Mouse (Mus musculus): Measurements from ENCODE around the gene Aacs.
"Not testable (repeated sequence)": the region's sequence is repeated elsewhere in the genome, so short reads cannot be mapped to it uniquely, and the experiment has no call there.

Aacs gene

DNA sequence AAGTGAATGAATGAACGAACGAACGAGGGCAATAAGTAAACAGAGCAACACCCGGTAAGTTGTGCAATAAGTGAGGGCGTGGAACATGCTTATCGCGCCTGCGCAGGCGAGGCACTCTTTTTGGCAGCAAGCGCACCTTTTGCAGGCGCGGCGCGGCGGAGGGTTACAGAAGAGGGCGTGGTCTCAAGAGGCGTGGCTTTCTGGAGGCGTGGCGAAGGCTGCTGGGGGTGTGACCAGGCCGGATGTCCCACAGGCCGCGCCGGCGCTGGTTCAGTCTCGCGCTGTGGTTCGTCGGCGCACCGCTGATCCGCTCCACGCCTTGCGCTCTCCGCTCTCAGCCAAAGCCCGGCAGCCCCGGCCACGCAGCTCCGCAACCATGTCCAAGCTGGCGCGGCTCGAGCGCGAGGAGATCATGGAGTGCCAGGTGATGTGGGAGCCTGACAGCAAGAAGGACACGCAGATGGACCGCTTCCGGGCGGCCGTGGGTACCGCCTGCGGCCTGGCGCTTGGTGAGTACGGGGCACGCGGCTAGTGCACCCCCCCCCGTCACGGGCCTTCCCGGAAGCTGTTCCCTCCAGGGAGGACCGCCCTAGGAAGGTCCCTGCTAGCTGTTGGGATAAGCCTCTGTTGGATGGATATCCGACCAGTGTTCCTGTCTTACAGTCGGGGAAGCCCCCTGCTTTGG is at the start of gene Aacs:
Gene Aacs (plus strand): TSS at position 214 of the 685 bp plus-strand sequence.
- peak; percentile 81 for ATAC-seq (ENCODE audit: low TSS enrichment)

DNA sequence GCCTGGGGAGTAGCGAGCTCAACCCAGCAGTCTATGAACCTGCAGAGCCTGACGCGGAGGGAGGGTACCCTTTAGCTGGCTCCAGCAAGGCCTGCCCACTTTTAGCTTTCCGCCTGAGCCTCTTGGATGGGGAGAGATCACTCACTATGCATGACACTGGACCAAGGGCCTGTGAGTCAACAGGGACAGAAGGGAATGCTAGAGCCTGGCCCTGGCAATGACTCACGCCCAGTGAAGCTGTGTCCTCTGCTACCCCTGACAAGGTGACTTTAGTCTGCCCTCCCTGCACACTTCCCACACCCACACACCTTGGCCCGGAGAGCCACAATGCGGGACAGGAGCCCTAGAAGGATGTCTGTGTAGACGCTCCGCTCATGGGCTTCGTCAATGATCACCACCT is 49.3 kb upstream of the Aacs start:
- no peak for ATAC-seq (ENCODE audit: low TSS enrichment)

DNA sequence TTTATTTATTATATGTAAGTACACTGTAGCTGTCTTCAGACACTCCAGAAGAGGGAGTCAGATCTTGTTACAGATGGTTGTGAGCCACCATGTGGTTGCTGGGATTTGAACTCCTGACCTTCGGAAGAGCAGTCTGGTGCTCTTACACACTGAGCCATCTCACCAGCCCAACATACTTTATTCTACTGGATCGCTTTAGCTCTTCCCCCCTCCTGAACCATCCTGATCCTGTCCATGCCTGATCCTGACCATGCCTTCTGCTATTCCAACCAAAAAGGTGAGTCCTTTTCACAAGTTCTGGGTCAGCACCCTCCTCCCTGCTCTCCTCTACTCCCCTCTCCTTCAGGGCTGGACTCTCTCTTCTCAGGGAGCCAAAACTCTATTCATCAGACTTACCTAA is 43.3 kb upstream of the Aacs start:
- ATAC-seq (ENCODE audit: low TSS enrichment): not testable (repeated sequence)

DNA sequence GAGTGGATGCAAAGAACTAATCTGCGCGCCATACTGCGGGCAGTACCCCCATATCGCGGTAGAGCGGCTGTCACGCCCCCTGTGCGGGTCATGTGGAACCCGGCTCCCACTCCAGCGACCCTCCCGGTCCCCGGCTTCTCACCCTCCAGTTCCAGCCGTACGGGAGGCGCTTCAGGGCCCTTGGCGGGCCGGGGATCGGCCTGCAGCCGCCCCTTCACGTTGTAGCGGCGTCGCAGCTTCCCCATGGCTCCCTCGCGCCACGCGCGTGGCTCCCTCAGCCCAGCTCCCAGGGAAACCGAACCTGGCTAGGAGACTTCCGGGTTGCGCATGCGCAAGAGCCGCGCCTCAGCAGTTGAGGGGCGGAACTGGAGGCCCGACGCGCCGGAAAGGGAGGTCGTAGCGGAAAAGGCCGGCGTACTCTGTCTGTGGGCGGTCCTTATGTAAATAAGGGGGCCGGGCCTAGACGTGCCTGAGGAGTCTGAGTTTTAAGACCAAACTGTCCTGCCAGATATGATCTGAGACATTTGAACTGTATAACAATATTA is 41.7 kb upstream of the Aacs start, which contains the start of gene Dhx37:
Gene Dhx37 (minus strand): TSS at position 329 of the 545 bp plus-strand sequence.
- peak; percentile 99 for ATAC-seq (ENCODE audit: low TSS enrichment)

DNA sequence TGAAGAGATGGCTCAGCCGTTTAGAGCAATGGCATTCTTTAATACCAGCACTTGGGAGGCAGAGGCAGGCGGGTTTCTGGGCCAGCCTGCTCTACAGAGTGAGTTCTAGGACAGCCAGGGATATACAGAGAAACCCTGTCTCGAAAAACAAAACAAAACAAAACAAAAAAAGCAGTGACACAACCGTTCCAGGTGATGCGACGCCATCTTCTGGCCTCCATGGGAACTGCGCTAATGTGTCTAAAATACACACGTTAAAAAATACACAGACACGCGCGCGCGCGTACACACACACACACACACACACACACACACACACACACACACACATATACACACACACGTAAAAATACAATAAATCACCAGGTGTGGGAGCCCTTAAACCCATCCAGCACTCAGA is 41.3 kb upstream of the Aacs start:
- not testable (repeated sequence) for ATAC-seq (ENCODE audit: low TSS enrichment)

DNA sequence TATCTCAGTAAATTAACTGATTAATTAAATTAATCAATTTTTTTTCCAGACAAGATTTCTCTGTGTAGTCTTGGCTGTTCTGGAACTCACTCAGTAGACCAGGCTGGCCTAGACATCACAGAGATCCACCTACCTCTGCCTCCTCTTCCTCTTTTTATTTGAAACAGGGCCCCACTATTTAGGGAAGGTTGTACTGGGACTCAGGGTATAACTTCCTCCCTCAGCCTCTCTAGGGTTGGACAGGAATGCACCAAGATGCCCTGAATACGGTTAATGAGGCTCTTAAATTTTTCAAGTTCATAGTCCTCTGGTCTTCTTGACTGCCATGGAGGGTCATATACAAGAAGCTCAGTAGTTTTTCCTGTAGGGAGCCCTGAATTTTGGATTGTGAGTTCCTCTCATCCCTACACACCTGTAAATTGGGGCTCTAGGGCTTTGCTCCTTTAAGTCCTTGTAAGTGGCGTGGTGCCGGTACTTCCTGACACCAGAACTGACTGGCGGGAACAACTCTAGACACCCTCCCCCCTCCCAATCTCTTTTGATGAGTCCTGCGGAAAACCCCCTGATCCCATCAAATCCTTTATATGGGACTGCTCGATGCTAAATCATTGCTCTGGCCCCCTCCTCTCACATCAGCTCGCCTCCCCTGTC is 34.9 kb upstream of the Aacs start:
- ATAC-seq (ENCODE audit: low TSS enrichment): no peak

DNA sequence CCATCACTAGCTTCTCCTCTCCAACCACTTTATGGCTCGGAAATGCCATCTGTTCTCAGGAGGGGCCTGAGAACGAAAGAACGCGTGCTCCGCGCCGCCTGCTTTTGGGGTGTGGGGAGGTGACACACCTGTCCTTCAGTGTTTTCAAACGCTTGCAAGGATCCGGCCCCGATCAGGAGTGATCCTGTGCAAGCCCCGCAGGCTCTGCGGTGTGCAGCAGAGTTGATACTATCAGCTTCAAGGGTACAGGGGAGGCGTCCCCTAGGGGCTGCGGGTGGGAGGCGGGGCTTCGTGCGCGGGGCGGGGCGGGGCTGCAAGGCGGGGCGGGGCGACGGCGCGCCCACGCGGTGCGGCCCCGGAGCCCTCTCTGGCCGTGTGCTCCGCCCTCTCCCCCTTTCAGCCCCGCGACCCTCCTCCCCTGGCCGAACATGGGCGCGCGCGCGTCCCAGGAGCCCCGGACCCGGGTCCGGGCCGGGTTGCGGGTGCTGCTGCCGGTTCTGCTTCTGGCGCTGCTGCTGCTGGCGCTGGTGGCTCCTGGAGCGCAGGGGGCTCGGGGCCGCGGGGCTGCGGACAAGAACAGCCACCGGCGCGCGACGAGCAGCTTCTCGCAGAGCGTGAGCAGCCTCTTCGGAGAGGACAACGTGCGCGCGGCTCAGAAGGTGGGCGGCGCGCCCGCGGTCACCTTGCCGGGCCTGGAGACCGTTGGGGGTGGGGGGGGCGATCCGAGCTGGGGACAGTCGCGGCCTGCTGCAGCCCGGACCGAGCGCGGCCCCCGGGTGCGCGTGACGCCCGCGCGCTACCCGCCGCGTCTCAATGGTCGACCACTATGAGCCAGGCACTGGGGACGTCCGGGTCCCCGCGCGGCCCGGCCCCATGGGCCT is 34.1 kb upstream of the Aacs start, which contains the start of gene Bri3bp:
Gene Bri3bp (plus strand): TSS at position 335 of the 881 bp plus-strand sequence.
- ATAC-seq (ENCODE audit: low TSS enrichment): peak; percentile 53; the same call in 1 of the 2 replicates

DNA sequence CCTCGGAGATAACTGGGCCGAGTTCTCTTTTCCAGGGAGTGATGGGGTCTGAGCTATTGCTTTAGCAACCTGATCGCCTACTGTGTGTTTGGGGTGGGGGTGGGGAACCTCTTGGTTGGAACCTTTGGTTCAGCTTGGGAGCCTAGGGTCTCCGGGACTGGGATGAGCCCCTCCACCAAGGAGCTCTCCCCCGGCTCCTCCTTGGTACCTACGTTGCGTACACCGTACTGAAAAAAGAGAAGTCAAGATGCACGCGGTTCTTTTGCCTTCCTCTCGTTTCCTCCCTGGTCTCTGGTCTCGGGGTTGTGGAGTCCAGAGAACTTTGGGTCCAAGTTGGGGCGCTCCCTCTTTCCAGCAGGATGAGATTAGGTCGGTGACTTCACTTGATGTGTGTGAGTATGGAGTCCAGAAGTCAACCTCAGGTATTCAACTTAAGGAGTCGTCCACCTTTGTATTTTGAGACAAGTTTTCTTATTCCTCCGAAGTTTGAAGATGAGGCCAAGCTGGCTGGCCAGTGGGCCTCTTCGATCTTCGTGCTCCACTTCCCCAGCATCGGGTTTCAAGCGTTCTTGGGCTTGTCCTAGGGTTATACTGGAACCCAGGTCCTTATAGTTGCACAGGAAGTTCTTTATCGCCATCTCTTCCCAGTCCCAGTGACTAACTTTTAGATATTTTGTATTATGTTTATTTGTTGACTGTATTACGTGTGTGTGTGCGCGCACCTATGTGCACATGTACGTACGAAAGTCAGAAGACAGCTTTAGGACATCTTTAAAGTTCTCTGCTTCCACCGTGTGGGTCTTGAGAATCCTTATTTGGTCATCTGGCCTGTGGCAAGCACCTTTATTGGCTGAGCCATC is 33.2 kb upstream of the Aacs start:
- peak; percentile 33; the same call in 1 of the 2 replicates for ATAC-seq (ENCODE audit: low TSS enrichment)

DNA sequence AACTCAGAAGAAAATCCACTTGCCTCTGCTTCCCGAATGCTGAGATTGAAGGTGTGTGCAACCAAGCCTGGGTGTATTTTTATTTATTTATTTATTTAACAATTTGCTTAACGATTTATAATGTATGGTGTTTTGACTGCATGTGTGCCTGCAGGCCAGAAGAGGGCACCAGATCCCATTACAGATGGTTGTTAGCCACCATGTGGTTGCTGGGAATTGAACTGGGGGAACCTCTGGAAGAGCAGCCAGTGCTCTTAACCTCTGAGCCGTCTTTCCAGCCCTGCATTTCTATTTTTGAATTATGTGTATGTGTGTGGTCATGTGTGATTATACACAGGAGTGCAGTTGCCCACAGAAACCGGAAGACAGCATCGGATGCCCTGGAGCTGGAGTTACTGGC is 32.3 kb upstream of the Aacs start:
- no peak for ATAC-seq (ENCODE audit: low TSS enrichment)

DNA sequence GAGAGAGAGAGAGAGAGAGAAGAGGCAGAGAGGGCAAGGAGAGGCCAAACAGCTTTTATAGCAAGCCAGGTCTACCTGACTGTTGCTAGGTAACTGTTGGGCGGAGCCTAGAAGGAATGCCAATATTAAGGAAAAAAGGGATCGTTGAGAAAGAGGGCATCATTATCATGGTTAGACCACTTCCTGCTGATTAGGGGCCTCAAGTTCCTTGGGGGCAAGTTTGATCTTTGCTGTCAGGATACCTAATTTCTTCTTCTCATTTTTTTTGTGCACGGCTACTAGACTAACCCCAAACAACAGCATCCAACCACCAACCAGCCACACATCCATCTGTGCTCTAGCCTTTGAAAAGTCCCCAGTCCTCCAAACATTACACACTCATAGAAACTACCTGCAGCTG is 31.7 kb upstream of the Aacs start:
- no peak for ATAC-seq (ENCODE audit: low TSS enrichment)

DNA sequence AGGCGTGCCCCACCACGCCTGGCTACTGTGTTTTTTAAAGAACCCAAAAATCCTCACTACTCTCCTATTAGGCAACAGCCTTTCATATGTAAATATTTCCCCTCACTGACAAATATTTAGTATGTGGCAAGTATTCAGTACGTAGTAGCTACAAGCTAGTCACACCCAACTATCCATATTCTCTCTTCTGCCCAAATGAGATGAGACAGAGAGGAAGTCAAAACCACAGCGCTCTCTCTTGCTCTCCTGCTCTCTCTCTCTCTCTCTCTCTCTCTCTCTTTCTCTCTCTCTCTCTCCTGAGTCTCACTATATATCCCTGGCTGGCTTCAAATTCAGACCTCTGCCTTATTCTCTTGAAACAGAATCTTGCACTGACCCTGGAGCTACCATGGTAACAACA is 31.1 kb upstream of the Aacs start:
- no peak for ATAC-seq (ENCODE audit: low TSS enrichment)

DNA sequence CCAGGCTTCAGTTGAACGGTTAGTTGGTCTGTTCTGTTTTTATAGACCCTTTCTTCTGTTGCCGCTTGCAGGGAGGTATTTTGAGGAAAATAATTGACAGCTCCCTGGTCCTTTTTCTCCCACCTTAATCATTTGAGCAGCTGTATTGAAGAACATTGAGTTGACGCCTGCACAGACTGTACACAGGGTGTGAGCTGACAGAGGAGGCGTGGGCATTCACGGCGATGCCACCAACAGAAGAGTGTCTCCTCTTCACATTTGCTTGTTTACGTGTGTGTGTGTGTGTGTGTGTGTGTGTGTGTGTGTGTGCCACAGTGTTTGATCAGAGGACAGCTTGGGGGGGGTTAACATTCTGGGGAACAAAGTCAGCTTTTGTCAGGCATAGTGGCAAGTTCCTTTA is 29.3 kb upstream of the Aacs start:
- no peak for ATAC-seq (ENCODE audit: low TSS enrichment)

DNA sequence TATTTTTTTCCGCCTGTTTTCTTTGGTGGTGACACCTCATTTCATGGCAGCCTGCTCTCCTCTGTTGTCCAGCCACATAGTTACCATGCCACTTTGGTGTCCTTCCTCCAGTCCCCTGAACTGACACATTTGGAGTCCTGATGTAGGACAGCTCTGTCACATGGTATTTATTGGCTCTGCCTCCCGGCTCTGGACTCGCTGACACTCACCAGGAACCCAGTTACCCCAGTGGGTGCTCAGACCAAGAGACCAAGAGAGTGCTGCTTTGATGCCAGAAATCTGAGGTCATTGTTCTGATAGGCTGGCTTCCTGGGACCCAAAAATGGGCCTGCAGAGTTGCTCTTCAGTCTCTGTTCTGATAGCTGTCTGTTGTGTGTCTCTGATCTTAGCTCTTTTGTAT is 27.6 kb upstream of the Aacs start:
- no peak for ATAC-seq (ENCODE audit: low TSS enrichment)

DNA sequence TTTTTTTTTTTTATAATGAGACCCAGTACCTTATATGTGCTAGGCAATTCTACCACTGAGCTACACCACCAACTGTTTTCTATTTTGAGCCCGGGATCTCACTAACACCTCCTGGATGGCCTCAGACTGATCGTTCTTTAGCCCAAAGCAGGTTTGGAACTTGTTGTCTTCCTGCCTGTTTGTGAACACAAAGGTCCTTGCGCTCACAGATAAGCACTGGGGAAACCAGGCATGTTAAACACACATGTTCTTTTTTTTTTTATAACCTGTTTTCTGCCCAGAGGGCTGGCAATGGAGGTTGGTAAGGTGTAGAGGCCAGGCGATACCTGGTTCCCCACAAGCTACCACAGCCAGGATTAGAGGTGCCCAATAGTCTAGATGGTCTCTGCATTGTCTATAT is 27.0 kb upstream of the Aacs start:
- no peak for ATAC-seq (ENCODE audit: low TSS enrichment)

DNA sequence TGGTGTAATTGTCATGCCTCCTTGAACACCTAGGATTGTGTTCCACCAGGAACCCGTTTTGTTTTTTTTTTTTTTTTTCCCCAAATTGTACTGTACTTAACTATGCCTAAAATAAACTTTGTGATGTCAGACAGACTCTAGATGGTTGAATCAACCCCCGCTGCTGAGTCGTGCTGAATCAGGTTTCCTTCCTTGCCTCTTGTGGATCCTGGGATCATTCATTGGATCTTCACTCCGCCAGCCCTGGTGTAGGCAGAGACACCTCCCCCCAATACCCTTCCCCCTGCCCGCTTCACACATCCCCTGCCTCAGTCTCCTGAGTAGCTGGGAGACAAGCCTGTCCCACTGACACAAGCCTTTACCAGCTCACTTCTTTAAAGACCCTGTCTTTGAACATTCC is 26.3 kb upstream of the Aacs start:
- ATAC-seq (ENCODE audit: low TSS enrichment): peak; percentile 81; the same call in 1 of the 2 replicates

DNA sequence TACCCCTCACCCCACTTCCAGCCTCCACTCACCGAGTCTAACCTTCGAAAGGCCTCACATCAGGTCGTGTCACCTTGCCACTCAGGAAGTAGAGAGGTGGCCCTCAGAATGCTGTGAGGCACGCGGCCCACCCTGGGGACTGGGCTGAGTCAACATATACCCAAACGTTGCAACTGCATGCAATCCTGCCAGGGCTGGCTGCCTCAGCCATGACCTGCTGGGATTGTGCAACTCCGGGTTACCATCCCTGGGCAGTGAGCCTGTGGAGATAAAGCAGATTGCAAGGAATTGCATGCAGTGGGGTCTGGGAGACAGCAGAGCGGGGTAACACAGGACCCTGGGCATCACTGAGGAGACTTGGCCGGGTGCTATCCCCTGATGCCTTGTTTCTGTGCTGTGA is 23.0 kb upstream of the Aacs start:
- no peak for ATAC-seq (ENCODE audit: low TSS enrichment)

DNA sequence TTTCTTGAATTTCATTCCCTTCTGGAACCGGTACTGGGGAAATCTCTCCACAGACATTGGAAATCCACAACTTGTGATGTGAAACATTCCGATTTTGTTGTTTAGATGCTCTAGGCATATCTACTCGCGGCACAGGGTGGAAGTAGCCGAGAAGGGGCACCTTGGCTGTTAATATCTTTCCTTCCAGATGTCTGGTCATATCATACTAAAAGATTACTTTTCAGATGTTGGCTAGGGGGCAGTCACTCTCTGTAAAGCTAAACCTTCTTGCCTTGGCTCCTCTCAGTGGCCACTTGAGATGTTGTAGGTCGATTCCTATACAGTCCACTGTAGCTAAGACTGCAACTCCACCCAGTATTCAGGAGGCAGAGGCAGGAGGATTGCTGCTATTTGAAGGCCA is 19.5 kb upstream of the Aacs start:
- no peak for ATAC-seq (ENCODE audit: low TSS enrichment)

DNA sequence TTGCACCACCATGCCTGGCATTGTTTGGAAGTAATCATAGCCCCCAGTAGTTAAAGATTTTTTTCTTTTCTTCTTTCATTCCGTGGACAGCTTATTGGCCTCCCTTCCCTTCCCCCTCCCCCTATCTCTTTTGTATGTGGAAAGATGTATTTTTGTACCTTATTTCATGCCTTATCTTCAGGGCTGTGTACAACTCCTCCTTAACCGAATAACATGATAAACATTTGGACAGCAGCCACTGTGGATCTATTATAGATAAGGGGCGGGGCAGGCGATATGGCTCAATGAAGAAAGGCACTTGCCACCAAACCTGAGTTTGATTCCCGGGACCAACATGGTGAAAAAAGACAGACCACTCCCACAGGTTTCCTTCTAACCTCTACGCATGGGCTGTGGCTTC is 18.1 kb upstream of the Aacs start:
- no peak for ATAC-seq (ENCODE audit: low TSS enrichment)

DNA sequence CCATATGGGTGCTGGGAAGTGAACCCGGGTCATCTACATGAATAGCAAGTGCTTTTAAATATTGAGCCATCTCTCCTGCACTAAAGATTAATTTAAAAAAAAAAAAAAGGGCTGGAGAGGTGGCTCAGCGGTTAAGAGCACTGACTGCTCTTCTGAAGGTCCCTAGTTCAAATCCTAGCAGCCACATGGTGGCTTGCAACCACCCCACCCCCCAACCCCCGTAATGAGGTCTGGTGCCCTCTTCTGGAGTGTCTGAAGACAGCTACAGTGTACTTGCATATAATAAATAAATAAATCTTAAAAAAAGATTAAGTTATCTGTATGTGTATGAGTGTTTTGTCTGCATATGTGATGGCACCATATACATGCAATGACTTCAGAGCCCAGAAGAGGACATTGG is 15.0 kb upstream of the Aacs start:
- no peak for ATAC-seq (ENCODE audit: low TSS enrichment)

DNA sequence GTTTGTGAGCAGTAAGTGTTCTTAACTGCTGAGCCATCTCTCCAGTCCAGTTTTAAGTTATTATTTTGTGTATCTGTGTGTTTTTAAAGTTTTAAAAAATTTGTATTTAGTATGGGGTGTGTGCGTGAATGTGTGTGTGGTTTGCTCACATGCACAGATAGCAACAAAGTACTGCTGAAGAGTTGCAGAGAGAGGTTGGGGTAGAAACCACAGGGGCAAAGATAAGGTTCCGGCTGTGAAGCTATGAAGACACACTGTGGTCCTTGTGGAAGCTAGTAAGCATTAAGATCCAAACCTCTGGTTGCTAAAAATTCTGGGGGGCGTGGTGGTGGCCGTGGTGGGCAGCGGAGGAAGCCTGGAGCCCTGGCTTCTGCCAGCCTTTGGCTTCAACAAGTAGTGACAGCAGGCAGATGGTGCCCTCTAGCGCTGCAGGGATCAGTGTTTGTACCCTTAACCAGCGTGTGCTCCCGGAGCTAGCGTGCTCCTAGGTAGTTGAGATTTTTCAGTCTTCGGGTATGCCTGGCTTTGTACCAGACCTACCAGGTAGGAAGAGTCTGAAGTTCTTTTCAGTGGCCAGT is 13.7 kb upstream of the Aacs start:
- no peak for ATAC-seq (ENCODE audit: low TSS enrichment)

DNA sequence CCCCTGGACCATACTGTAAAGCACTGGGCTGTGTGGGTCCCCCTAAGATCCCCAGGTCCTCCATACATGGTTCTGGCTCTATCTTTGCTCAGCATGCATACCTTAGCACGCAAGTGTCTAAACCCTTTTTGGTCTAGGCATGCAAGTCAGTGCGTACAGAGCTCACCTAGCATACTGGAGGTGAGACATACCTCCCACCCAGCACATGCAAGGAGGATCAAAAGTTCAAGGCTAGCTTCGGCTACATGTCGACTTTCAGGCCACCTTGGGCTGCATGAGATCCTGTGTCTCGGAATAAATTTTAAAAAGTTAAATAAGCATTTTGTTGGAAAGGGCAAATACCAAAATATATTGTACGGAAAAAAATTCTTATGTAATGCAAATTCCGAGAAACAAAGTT is 10.4 kb upstream of the Aacs start:
- no peak for ATAC-seq (ENCODE audit: low TSS enrichment)
